Mouse (Mus musculus): Measurements from ENCODE around the gene Myh3.
A peak's percentile ranks its signal among the peaks of the same experiment; 100 is the strongest.

Gene Myh3

GRCm38 (mm10) chr11:67105689-67106088, 27.6 kb downstream of the Myh3 start:
- no peak for DNase-seq (ENCODE audit: low spot score)

- no peak for DNase-seq (ENCODE audit: low spot score)
Observed at GRCm38 (mm10) chr11:67106973-67107372, 28.9 kb downstream of the Myh3 start.

- DNase-seq (ENCODE audit: low spot score) = peak; percentile 77
Observed at GRCm38 (mm10) chr11:67110168-67110948, 32.3 kb downstream of the Myh3 start.

- peak; percentile 85 for DNase-seq (ENCODE audit: low spot score)
Observed at GRCm38 (mm10) chr11:67112019-67112850, 34.1 kb downstream of the Myh3 start.

- DNase-seq (ENCODE audit: low spot score) = peak; percentile 82
Observed at GRCm38 (mm10) chr11:67112851-67113202, 34.7 kb downstream of the Myh3 start.

- no peak for DNase-seq (ENCODE audit: low spot score)
Observed at GRCm38 (mm10) chr11:67113381-67113780, 35.3 kb downstream of the Myh3 start.

GRCm38 (mm10) chr11:67114261-67114660, 36.2 kb downstream of the Myh3 start:
- DNase-seq (ENCODE audit: low spot score) = no peak

GRCm38 (mm10) chr11:67114901-67115300, 36.8 kb downstream of the Myh3 start:
- no peak for DNase-seq (ENCODE audit: low spot score)

- DNase-seq (ENCODE audit: low spot score) = no peak
Observed at GRCm38 (mm10) chr11:67116725-67117124, 38.6 kb downstream of the Myh3 start.

- DNase-seq (ENCODE audit: low spot score) = no peak
Observed at GRCm38 (mm10) chr11:67119539-67120070, 41.5 kb downstream of the Myh3 start.

GRCm38 (mm10) chr11:67120697-67121294, 42.7 kb downstream of the Myh3 start:
- peak; percentile 28 for DNase-seq (ENCODE audit: low spot score)

- DNase-seq (ENCODE audit: low spot score) = no peak
Observed at GRCm38 (mm10) chr11:67124943-67125342, 46.8 kb downstream of the Myh3 start.

- DNase-seq (ENCODE audit: low spot score) = no peak
Observed at GRCm38 (mm10) chr11:67125361-67125760, 47.3 kb downstream of the Myh3 start.

GRCm38 (mm10) chr11:67133526-67133925, 55.4 kb downstream of the Myh3 start:
- DNase-seq (ENCODE audit: low spot score) = no peak

GRCm38 (mm10) chr11:67134654-67135053, 56.6 kb downstream of the Myh3 start:
- no peak for DNase-seq (ENCODE audit: low spot score)

- DNase-seq (ENCODE audit: low spot score) = no peak
Observed at GRCm38 (mm10) chr11:67135532-67135931, 57.4 kb downstream of the Myh3 start.

GRCm38 (mm10) chr11:67139556-67139955, 61.5 kb downstream of the Myh3 start:
- DNase-seq (ENCODE audit: low spot score) = no peak

- DNase-seq (ENCODE audit: low spot score) = no peak
Observed at GRCm38 (mm10) chr11:67140175-67140574, 62.1 kb downstream of the Myh3 start.

GRCm38 (mm10) chr11:67141031-67141430, 62.9 kb downstream of the Myh3 start:
- DNase-seq (ENCODE audit: low spot score) = no peak

- DNase-seq (ENCODE audit: low spot score) = no peak
Observed at GRCm38 (mm10) chr11:67142047-67142446, 63.9 kb downstream of the Myh3 start.

- no peak for DNase-seq (ENCODE audit: low spot score)
Observed at GRCm38 (mm10) chr11:67143065-67143464, 65.0 kb downstream of the Myh3 start.

GRCm38 (mm10) chr11:67143863-67144498, 65.9 kb downstream of the Myh3 start:
- no peak for DNase-seq (ENCODE audit: low spot score)

Data from embryo, embryonic 10 days (tissue).